Mouse (Mus musculus) ZHBTc4 (cell line): ENCODE results near the gene Hint1.

Source experiments
- DNase-seq: peaks from one replicate; pipeline ENCODE4 v3.0.0-alpha.2; 2011; ENCODE audit warnings: low read depth, low spot score

Gene Hint1

GRCm38 (mm10) chr11:54861471-54862420, 4.4 kb upstream of the Hint1 start:
- no peak for DNase-seq

GRCm38 (mm10) chr11:54862621-54863520, 3.3 kb upstream of the Hint1 start:
- DNase-seq: peak; percentile 60

- DNase-seq: no peak
Measured at GRCm38 (mm10) chr11:54865330-54866085, 675 bp upstream of the Hint1 start.

GRCm38 (mm10) chr11:54867049-54867385, 834 bp downstream of the Hint1 start:
- DNase-seq: peak; percentile 67

GRCm38 (mm10) chr11:54867903-54868434, 1.8 kb downstream of the Hint1 start:
- no peak for DNase-seq

- DNase-seq: no peak
Measured at GRCm38 (mm10) chr11:54868445-54868844, 2.3 kb downstream of the Hint1 start.

GRCm38 (mm10) chr11:54869318-54869717, 3.1 kb downstream of the Hint1 start:
- no peak for DNase-seq

- no peak for DNase-seq
Measured at GRCm38 (mm10) chr11:54871831-54872537, 5.8 kb downstream of the Hint1 start.

GRCm38 (mm10) chr11:54876031-54876430, 9.8 kb downstream of the Hint1 start:
- no peak for DNase-seq

- no peak for DNase-seq
Measured at GRCm38 (mm10) chr11:54878893-54879292, 12.7 kb downstream of the Hint1 start.

GRCm38 (mm10) chr11:54879434-54879833, 13.3 kb downstream of the Hint1 start:
- DNase-seq: peak; percentile 74

GRCm38 (mm10) chr11:54879922-54880321, 13.7 kb downstream of the Hint1 start:
- DNase-seq: no peak

GRCm38 (mm10) chr11:54881051-54881474, 14.9 kb downstream of the Hint1 start:
- no peak for DNase-seq

- DNase-seq: peak; percentile 82
Measured at GRCm38 (mm10) chr11:54882671-54883070, 16.5 kb downstream of the Hint1 start.

GRCm38 (mm10) chr11:54884197-54884828, 18.1 kb downstream of the Hint1 start:
- DNase-seq: no peak

- DNase-seq: no peak
Measured at GRCm38 (mm10) chr11:54884937-54885336, 18.8 kb downstream of the Hint1 start.

- no peak for DNase-seq
Measured at GRCm38 (mm10) chr11:54885406-54885805, 19.2 kb downstream of the Hint1 start.

- DNase-seq: no peak
Measured at GRCm38 (mm10) chr11:54887927-54888326, 21.7 kb downstream of the Hint1 start.

- no peak for DNase-seq
Measured at GRCm38 (mm10) chr11:54891341-54891740, 25.2 kb downstream of the Hint1 start.

- DNase-seq: no peak
Measured at GRCm38 (mm10) chr11:54892091-54892490, 25.9 kb downstream of the Hint1 start.
